Mouse (Mus musculus) brain, adult 2 months (tissue): ENCODE data around the gene Hsf4.

ENCODE experiments used
- DNase-seq: peaks from one replicate; pipeline ENCODE4 v3.0.0; 2011; ENCODE audit warnings: low read depth, low spot score

Hsf4 gene

DNA sequence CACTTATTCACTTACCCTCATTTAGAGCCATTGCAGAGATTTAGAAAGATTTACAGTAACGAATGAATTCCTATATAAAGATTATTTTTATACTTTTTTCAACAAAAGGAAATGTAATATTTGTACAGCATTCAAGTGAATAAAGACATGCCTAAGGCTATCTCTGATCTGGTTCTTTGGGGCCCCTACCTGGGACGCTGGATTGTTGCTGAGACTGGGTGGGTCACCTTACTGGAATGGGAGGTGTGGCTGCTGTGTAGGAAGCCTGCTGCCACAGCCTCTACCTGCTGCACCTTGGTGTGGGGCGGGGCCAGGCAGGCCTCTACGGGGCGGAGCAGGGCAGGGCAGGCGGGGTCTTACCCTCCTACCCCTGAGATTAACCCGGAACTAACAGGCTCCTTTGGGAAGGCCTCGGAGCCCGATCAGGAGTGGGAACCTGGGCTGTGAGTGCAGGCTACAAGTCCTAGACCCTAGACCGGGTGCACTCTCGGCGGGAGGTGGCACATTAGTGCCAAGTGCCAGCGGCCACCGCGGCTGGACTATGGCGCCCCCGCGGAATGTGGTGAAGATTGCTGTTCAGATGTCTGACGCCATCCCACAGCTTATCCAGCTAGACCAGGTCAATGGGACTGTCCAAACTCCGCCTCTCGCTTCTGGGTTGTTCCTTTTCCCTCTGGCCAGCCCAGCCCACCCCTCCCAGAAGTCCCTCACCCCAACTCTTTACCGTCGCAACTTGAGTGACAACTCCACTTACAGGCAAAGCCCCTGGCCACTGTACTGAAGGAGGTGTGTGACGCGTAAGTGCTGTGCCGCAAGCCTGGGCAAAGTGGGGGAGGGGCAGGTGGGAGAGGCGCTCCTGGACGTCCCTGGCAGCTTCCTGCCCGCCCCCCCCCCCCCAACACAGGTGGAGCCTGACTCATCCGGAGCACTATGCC is 35.9 kb downstream of the Hsf4 start, which contains the start of gene Elmo3:
TSS of gene Elmo3 (plus strand) at position 391 of the 935 bp plus-strand sequence.
- DNase-seq: peak; percentile 76

GRCm38 (mm10) chr8:105306146-105306691 is 36.6 kb downstream of the Hsf4 start:
- peak; percentile 64 for DNase-seq

DNA sequence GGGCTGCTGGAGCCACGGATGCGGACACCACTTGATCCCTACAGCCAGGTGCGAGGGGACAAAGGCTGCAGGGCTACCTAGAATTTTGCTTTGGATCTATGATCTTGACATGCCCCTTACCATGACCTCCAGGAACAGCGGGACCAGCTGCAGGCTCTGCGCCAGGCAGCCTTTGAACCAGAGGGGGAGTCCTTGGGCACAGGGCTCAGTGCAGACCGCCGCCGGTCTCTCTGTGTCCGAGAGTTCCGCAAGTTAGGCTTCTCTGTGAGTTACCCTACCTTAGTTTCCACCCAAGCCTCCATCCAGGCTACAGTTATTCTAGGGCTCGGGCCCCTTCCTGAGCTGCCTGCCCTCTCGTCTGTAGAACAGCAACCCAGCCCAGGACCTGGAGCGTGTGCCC is 38.1 kb downstream of the Hsf4 start:
- DNase-seq: no peak

- no peak for DNase-seq
These were observed 38.8 kb downstream of the Hsf4 start for GRCm38 (mm10) chr8:105308428-105308827.

GRCm38 (mm10) chr8:105309142-105309847 is 39.7 kb downstream of the Hsf4 start:
- peak; percentile 97 for DNase-seq

DNA sequence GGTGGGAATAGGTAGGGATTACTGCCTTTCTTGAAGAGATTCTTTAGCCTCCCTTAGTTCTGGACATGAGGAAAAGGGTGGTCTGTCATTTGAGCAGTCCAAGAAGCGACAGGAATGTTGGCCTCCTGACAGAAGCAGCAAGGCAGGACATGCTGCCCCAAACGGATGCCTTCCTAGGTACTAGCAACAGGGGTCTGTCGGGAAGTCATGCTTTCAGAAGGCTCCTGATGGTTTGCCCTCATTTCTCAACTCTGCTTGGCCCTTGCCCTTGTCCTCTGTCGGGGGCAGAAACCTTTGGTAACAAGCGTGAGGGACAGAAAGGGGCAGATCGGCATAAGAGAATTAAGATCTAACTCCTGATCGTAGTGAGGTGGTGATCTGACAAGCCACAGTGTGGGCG is 40.5 kb downstream of the Hsf4 start:
- no peak for DNase-seq

DNA sequence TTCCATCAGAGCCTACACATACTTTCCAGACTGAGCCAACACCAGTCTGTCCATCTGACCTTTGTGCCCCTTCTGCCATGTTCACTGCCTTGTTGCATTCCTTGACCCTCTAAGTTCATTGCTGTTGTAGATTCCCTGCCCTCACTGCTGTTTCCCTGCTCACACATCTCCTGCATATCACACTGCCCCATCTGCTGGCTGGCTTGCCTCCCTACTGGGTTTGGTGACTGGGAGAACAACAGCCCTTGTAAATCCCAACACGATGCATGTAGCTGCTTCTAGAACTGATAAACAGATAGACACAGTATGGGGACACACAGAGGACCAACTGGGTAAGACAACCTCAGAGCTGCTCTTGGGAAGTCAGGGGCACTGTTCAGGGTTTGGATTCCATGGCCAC is 42.1 kb downstream of the Hsf4 start:
- DNase-seq: no peak

DNA sequence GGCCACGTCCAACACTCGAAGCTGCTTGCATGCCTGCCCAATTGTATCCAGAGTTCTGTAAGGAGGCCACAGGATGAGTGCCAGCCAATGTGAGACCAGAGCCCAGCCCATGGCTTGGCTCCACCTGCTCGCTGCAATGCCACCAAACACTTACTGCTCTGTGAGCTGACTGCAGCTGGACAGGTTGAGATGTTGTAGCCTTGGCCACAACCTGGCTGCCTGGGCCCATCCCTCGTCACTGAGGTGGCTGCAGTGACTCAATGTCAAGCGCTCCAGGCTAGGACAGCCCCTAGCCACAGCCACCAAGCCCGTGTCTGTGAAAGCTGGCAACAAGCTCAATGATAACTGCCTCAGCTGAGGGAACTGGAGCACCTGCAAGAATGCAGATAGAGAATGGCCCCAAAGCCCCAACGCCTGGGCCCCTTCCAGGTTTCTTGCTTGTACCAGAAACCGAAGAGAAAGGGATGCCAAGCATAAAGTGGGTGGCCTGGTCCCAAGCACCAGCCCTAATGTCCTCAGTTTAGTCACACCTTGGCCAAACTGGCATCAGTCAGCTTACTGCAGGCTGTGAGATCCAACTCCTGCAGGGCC is 43.4 kb downstream of the Hsf4 start:
- DNase-seq: no peak

GRCm38 (mm10) chr8:105313622-105314402 is 44.2 kb downstream of the Hsf4 start:
- no peak for DNase-seq

DNA sequence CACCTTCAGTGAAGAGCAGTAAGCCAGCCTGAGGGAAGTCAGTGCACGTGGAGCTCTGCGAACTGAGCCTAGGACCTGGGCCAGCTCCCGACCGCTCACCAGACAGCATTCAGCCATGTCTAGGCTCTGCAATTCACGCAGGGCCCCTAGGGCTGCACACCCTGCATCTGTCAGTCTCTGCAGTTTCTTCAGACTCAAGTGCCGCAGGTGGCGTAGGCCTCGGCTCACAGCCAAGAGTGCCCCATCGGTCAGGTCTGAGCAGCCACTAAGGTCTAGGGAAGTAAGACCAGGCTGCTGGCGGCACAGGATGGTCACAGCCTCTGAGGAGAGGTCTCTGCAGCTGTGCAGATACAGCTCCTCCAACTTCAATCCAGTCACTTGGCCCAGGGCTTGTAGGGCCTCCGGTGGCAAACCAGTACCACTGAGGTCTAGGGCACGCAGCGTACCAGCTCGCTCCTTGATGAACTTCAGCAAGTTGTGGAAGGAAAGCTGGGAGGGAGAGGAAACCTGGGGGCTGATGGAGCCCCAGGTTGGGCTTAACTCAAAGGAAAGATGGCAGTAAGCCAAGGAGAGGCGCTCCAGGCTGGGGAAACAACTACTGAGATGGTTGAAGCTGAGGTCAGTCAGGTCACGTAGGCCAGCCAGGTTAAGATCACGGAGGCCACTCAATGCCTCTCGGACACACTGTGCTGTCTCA is 45.6 kb downstream of the Hsf4 start:
- DNase-seq: no peak

DNA sequence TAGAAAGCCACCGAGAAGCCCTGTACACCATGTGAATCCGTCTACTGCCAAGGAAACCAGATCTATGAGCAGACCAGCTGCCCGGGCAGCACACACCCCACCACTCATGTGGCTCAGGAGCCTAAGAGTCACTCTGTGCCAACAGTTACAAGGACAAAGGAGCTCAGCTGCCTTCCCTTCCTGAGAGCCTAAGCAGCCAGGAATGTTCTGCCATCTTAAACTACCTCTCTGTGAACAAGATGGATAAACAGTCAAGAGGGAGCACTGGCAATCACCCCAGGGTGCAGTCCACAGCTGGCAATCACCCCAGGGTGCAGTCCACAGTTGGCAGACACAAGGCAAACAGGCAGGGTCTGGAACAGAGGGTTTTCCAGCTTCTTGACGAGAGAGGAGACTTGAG is 48.3 kb downstream of the Hsf4 start:
- no peak for DNase-seq

DNA sequence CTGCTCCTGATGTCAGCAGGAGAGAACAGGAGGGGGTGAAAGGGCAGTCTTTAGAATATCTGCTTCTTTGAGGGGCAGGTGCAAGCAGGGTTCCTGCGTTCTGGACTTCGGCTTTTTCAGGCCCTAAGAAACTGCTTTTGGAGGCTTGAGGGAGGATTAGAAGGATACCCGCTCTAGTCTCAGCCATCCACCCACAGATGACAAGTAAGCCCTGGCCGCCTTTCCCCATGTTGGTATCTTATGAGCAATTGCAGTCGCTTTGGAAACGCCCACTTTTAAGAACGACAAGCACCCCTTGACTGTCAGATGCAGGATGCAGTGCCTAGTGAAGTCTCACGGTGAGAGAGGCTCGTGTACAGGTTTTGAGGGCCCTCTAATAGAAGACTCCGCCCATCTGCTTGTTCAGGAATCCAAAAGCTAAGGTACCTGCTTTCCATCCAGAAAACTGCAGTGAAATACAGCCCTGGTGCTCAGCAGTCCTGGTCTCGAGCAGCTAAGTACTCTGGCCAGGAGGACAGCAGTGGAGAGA is 49.1 kb downstream of the Hsf4 start:
- peak; percentile 51 for DNase-seq

DNA sequence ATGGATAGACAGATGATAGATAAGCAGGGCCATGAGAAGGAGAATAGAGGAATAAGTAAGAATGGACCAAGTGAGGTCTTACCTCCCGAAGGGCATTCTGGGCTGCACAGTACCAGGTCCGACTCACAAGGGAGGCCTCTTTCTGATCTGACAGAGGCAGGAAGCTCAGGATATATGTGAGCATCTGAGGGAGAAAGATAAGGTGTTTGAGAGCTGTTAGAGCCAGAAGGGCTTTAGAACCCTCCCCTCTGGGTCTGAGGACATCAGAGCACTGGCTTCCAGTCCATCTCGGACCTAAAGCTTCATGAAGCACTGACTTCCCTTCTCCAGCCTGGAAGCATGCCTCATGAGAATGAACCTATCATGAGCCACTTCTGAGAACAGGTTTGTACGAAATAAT is 53.6 kb downstream of the Hsf4 start:
- DNase-seq: no peak
